Mouse (Mus musculus): ENCODE measurements around the gene Cux1. TPM values are rescaled to one million over a fixed set of nuclear protein-coding genes. Genes with fewer than 3 reads are reported as not detected.

Cux1 gene
- polyA plus RNA-seq, 1 experiment from 2014 or later, result 79.8 TPM

DNA sequence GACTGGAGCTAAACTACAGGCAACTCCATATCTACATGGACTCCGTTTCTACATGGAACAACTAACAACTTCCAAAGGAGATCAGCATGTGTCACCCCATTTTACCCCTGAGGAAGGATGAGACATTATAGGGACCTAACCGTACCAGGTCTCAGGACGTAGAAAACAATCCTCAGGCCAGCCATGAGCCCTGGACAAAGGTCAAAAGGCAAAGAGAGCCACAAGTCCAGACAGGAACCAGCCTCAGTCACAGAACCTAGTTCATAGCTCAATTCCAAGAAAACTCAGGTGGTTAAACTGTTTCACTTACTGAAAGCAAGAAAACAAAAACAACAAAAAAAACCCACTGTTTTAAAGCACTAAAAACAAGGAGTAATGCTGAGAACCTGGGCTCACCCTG lies 50.7 kb downstream of the Cux1 start:
- Histone ChIP-seq H3K27ac (no peak overlapping the region), H3K4me2 (replicated peaks) (no peak overlapping the region), H3K27me3 (no peaks in the 10 kb centered on the region), H3K4me3 (no peak overlapping the region), H3K9me3 (no peaks in the 10 kb centered on the region), H3K4me1 (peaks cover 7% of the 10 kb centered on the region; the same call in 1 of the 2 replicates), H3K9ac (no peak overlapping the region), H3K36me3 (no peaks in the 10 kb centered on the region)
- WGBS, result 79% methylated on average over 3 of the region's 3 CpGs
- no peak for ATAC-seq (ENCODE audit: insufficient number of reproducible peaks, insufficient read depth, low FRiP score, low TSS enrichment)

- Histone ChIP-seq H3K9me3 (no peaks in the 10 kb centered on the region), H3K9ac (no peak overlapping the region), H3K4me2 (replicated peaks) (no peak overlapping the region), H3K27ac (no peak overlapping the region), H3K4me1 (peaks cover 7% of the 10 kb centered on the region; the same call in 1 of the 2 replicates), H3K4me3 (no peak overlapping the region), H3K36me3 (no peaks in the 10 kb centered on the region), H3K27me3 (0 out of 2 replicates have a peak, but pooled peaks cover 4% of the 10 kb centered on the region)
- WGBS, result 45% methylated on average over 6 of the region's 6 CpGs
- no peak for ATAC-seq (ENCODE audit: insufficient number of reproducible peaks, insufficient read depth, low FRiP score, low TSS enrichment)
These were observed 53.1 kb downstream of the Cux1 start for GRCm38 (mm10) chr5:136514049-136514677.

- Histone ChIP-seq H3K4me3 (no peak overlapping the region), H3K9ac (no peak overlapping the region)
- ATAC-seq (ENCODE audit: insufficient number of reproducible peaks, insufficient read depth, low FRiP score, low TSS enrichment), result no peak
These were observed 55.1 kb downstream of the Cux1 start for GRCm38 (mm10) chr5:136512103-136512674.

DNA sequence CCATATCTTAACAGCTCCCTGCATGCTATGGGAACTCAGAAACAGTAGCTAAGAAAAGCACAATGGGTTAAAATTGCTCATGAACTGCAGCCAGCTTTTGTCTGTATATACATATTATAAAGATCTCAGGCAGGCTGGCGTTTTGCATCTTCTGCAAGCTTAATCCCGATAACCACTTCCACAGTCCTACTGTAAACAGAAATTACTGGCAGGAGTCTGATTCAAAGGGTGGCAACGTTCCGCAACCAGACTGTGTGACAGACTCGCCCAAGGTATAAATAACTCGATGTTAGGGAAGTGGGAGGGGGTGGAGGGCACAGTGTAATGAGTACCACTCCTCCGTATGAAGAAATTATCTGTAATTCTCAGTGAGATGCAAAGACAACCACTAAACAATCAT lies 55.9 kb downstream of the Cux1 start:
- peaks cover 8% of the 10 kb centered on the region; the same call in 1 of the 2 replicates for H3K27me3 ChIP-seq
- H3K4me3 ChIP-seq, result no peak overlapping the region
- WGBS, result 56% methylated on average over 7 of the region's 7 CpGs
- no peak overlapping the region for H3K4me2 ChIP-seq (replicated peaks)
- no peak for ATAC-seq (ENCODE audit: insufficient number of reproducible peaks, insufficient read depth, low FRiP score, low TSS enrichment)
- H3K27ac ChIP-seq, result no peak overlapping the region
- peaks cover 7% of the 10 kb centered on the region; the same call in 1 of the 2 replicates for H3K4me1 ChIP-seq
- H3K36me3 ChIP-seq, result no peaks in the 10 kb centered on the region
- no peak overlapping the region for H3K9ac ChIP-seq
- H3K9me3 ChIP-seq, result no peaks in the 10 kb centered on the region

More at GRCm38 (mm10) chr5:136512103-136512674, 55.1 kb downstream of the Cux1 start:
- Histone ChIP-seq H3K27me3 (0 out of 2 replicates have a peak, but pooled peaks cover 8% of the 10 kb centered on the region), H3K36me3 (no peaks in the 10 kb centered on the region), H3K4me2 (replicated peaks) (no peak overlapping the region), H3K27ac (no peak overlapping the region), H3K9me3 (no peaks in the 10 kb centered on the region), H3K4me1 (peaks cover 7% of the 10 kb centered on the region; the same call in 1 of the 2 replicates)
- 80% methylated on average over 2 of the region's 2 CpGs for WGBS

GRCm38 (mm10) chr5:136510609-136511008 lies 56.7 kb downstream of the Cux1 start:
- Histone ChIP-seq H3K27me3 (peaks cover 8% of the 10 kb centered on the region; the same call in 1 of the 2 replicates), H3K9me3 (no peaks in the 10 kb centered on the region), H3K4me1 (peaks cover 7% of the 10 kb centered on the region; the same call in 1 of the 2 replicates), H3K4me2 (replicated peaks) (no peak overlapping the region), H3K9ac (no peak overlapping the region), H3K4me3 (no peak overlapping the region), H3K36me3 (no peaks in the 10 kb centered on the region), H3K27ac (no peak overlapping the region)
- no peak for ATAC-seq (ENCODE audit: insufficient number of reproducible peaks, insufficient read depth, low FRiP score, low TSS enrichment)
- WGBS, result 91% methylated on average over 5 of the region's 5 CpGs

- 86% methylated on average over 4 of the region's 4 CpGs for WGBS
- H3K36me3 ChIP-seq, result no peaks in the 10 kb centered on the region
- ATAC-seq (ENCODE audit: insufficient number of reproducible peaks, insufficient read depth, low FRiP score, low TSS enrichment), result no peak
- no peak overlapping the region for H3K27ac ChIP-seq
- H3K4me2 ChIP-seq (replicated peaks), result no peak overlapping the region
- peaks cover 24% of the 10 kb centered on the region for H3K27me3 ChIP-seq
- no peak overlapping the region for H3K4me3 ChIP-seq
- peaks cover 8% of the 10 kb centered on the region for H3K4me1 ChIP-seq
- no peak overlapping the region for H3K9ac ChIP-seq
- no peaks in the 10 kb centered on the region for H3K9me3 ChIP-seq
These were observed 59.7 kb downstream of the Cux1 start for GRCm38 (mm10) chr5:136507629-136508028.

DNA sequence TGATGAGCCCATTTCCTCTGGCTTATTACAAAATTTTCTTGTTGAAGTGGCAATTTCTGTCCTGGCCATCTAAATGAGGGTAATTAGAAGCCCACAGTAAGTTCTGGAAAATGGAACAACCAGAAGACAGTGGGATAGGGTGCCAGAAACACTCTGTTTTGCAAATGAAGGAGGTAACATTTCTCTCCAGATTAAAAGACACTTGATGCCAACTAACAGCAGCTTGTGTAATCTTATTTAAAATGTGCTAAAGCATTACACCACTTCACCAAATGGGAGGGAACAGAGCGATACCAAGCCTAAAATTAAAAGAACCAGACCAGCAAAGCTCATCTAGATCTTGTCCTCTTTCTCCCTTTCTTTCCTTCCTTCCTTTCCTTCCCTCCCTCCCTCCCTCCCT lies 61.0 kb downstream of the Cux1 start:
- no peak overlapping the region for H3K9ac ChIP-seq
- H3K27me3 ChIP-seq, result peaks cover 26% of the 10 kb centered on the region
- ATAC-seq (ENCODE audit: insufficient number of reproducible peaks, insufficient read depth, low FRiP score, low TSS enrichment), result no peak
- no peaks in the 10 kb centered on the region for H3K36me3 ChIP-seq
- H3K27ac ChIP-seq, result no peak overlapping the region
- H3K4me3 ChIP-seq, result no peak overlapping the region
- WGBS, result 78% methylated on average over 1 of the region's 1 CpGs
- no peaks in the 10 kb centered on the region for H3K9me3 ChIP-seq
- no peak overlapping the region for H3K4me2 ChIP-seq (replicated peaks)
- peaks cover 20% of the 10 kb centered on the region for H3K4me1 ChIP-seq

DNA sequence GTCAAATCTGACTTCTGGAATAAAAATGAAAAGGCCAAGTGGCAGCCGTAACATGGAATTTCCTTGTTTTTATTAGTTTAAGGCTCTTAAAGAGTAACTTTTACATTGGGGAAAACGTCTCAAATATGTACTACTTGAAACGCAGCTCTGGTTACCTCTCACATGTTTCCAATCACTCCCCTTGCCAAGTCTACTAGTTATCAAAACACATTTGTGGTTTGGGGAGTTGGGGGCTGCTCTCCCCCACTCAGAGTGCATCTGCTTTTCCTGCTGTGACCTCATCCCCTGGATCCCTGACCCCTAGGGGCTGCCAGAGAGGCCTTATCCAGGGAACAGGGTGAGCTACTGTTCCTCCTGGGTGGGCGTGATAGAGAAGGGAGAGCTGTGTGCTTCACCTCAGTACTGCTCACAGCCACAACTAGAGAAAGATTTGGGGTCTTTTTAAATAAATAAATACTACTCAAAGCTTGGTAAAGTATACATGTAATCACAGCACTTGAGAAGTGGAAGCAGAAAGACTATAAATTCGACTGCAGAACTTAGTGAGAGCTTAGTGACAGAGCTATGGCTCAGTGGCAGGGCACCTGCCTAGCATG lies 64.7 kb downstream of the Cux1 start:
- H3K36me3 ChIP-seq, result no peaks in the 10 kb centered on the region
- H3K4me3 ChIP-seq, result no peak overlapping the region
- peaks cover 30% of the 10 kb centered on the region for H3K4me1 ChIP-seq
- no peak overlapping the region for H3K4me2 ChIP-seq (replicated peaks)
- 15% methylated on average over 5 of the region's 5 CpGs for WGBS
- peaks cover 39% of the 10 kb centered on the region for H3K27me3 ChIP-seq
- no peak overlapping the region for H3K9ac ChIP-seq
- H3K27ac ChIP-seq, result no peak overlapping the region
- no peaks in the 10 kb centered on the region for H3K9me3 ChIP-seq
- peak; percentile 72; the same call in 1 of the 2 replicates for ATAC-seq (ENCODE audit: insufficient number of reproducible peaks, insufficient read depth, low FRiP score, low TSS enrichment)

DNA sequence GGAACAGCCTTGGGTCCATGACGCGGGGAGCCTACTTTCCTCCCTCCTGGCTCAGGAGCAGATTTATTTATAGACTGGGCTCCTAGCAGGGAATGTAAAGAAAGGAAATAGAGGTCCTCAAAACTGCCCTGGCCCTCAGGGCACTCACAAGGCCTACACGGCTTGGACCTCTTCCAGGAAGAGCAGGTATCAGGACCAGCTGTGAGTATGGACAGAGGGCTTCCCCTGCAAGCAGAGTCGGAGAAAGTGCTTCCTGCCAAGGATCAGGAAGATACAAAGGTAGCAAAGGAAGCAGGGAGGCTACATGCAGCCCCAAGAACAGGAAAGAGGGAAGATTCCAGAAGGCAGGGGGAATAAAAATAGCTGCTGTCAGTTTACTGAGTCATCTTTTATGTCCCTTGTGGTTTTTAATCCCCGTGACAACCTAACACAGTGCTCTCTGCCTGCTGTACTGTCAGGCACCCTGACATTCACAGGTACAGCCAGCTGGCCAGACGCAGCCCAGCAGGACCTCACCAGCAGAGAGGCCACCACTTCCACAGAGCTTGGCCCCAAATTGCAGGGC lies 66.9 kb downstream of the Cux1 start:
- no peak for ATAC-seq (ENCODE audit: insufficient number of reproducible peaks, insufficient read depth, low FRiP score, low TSS enrichment)
- Histone ChIP-seq H3K4me3 (no peak overlapping the region), H3K27ac (no peak overlapping the region), H3K4me1 (peaks cover 30% of the 10 kb centered on the region), H3K4me2 (replicated peaks) (no peak overlapping the region), H3K36me3 (no peaks in the 10 kb centered on the region), H3K9me3 (no peaks in the 10 kb centered on the region), H3K9ac (no peak overlapping the region), H3K27me3 (peaks cover 45% of the 10 kb centered on the region)
- 40% methylated on average over 6 of the region's 6 CpGs for WGBS

DNA sequence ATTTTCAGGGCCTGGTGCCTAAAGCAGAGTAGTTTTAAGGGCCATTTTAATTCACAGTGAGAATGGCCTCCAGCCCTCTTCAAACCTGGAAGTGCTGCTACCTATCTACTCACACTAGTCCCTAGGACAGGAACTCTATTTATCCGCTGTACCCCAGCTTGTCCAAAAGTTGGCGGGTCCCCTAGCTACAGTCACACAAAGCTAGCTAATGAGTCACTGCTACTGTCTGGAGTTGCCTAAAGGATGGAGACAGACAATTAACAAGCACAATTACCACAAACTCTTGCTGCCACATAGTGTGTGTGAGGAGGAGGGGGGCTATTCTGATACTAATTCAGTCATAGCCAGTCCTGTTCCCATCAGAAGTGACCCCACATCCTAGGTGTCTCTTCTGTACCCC lies 68.0 kb downstream of the Cux1 start:
- WGBS, result 84% methylated on average over 2 of the region's 2 CpGs
- Histone ChIP-seq H3K9me3 (no peaks in the 10 kb centered on the region), H3K9ac (no peak overlapping the region), H3K4me2 (replicated peaks) (no peak overlapping the region), H3K36me3 (no peaks in the 10 kb centered on the region), H3K4me1 (peaks cover 30% of the 10 kb centered on the region), H3K27ac (no peak overlapping the region), H3K27me3 (peaks cover 42% of the 10 kb centered on the region), H3K4me3 (no peak overlapping the region)
- no peak for ATAC-seq (ENCODE audit: insufficient number of reproducible peaks, insufficient read depth, low FRiP score, low TSS enrichment)

- Histone ChIP-seq H3K9me3 (no peaks in the 10 kb centered on the region), H3K4me1 (peaks cover 30% of the 10 kb centered on the region), H3K36me3 (no peaks in the 10 kb centered on the region), H3K4me3 (no peak overlapping the region), H3K4me2 (replicated peaks) (no peak overlapping the region), H3K27me3 (peaks cover 39% of the 10 kb centered on the region), H3K9ac (no peak overlapping the region), H3K27ac (no peak overlapping the region)
- ATAC-seq (ENCODE audit: insufficient number of reproducible peaks, insufficient read depth, low FRiP score, low TSS enrichment), result no peak
- 93% methylated on average over 3 of the region's 3 CpGs for WGBS
These were observed 68.5 kb downstream of the Cux1 start for GRCm38 (mm10) chr5:136498741-136499140.

DNA sequence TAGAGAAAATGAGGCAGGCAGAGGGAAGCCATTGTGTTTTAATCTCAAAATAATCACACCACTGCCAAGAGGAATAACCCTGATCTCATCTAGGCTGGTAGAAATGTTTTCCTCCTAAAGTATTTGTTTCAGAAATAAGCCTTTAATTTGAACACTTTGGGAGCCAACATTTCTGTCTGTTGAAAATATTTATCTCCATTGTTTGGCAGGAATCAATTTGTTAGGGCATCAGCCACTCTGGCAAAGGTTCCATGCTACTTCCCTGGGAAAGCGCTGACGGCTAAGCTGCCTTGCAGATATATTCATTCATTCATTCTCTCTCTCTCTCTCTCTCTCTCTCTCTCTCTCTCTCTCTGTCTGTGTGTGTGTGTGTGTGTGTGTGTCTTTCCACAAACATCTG lies 70.0 kb downstream of the Cux1 start:
- Histone ChIP-seq H3K36me3 (no peaks in the 10 kb centered on the region), H3K27me3 (peaks cover 42% of the 10 kb centered on the region), H3K9ac (no peak overlapping the region), H3K4me2 (replicated peaks) (no peak overlapping the region), H3K4me1 (peaks cover 19% of the 10 kb centered on the region), H3K4me3 (no peak overlapping the region), H3K9me3 (no peaks in the 10 kb centered on the region), H3K27ac (no peak overlapping the region)
- WGBS, result 89% methylated on average over 2 of the region's 2 CpGs
- ATAC-seq (ENCODE audit: insufficient number of reproducible peaks, insufficient read depth, low FRiP score, low TSS enrichment), result no peak
